Mouse (Mus musculus): Measurements from ENCODE around the gene Nsmce3. TPM values are rescaled to one million over a fixed set of nuclear protein-coding genes. Genes with fewer than 3 reads are reported as not detected.

The Nsmce3 gene
- 3.1 TPM for polyA plus RNA-seq (2014; fragmentation: Illumina TruSeq; extraction: RNeasy Lipid Tissue Mini Kit (QIAGEN cat#74804); ENCODE audit: low read depth, low replicate concordance)

DNA sequence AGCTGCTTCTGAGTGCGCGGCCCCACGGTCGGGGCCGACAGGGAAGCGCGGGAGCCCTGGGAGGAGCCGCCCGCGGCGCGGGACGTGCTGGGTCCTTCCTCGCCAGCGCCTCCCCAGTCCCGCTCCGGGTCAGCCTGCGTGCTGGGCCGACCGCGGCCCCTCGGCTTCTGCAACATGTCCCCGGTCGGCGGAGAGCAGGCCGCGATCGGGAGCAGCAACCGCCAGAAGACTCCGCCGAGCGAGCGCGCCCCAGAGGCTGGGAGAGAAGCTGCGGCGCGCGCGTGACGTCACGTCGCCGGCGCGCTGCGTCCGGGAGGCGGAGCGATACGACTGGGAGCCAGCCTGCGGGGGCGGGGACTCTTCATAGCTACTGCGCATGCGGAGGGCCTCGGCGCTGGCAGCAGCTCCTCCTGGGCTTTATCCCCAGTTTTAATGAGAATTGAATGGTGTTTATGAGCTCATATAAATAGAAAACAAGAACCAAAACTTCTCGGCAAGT lies at the start of gene Nsmce3:
Gene Nsmce3 (minus strand): TSS at position 255 of the 499 bp plus-strand sequence.

Measured in testis, adult 10 weeks (tissue).